Mouse (Mus musculus) megakaryocyte, embryonic 14.5 days (primary cell): ENCODE results near the gene Mthfs.
"Not testable (repeated sequence)": the region's sequence is repeated elsewhere in the genome, so short reads cannot be mapped to it uniquely, and the experiment has no call there.

Source experiments
- FLI1 ChIP-seq: IDR thresholded peaks from 2 replicates; pipeline ENCODE4 v1.6.1; 2012; ENCODE audit warnings: low read length, inconsistent platforms, mixed read lengths
- GATA1 ChIP-seq: IDR thresholded peaks from 3 replicates; pipeline ENCODE4 v1.6.1; 2012; ENCODE audit warnings: mixed read lengths, low read length, inconsistent platforms, borderline replicate concordance

- TF ChIP-seq GATA1, FLI1: not testable (repeated sequence)
These were observed 10.3 kb downstream of the Mthfs start for GRCm38 (mm10) chr9:89220704-89221287.
